Mouse (Mus musculus) cerebellum, adult (tissue): Measurements from ENCODE around the gene Tbc1d8.

Experiments used
- ATAC-seq: cut with Nextera tagmentation; 2 replicates; pipeline ENCODE4 v1.9.2; 2017; ENCODE audit warnings: mild to moderate bottlenecking, moderate library complexity, mixed read lengths; ENCODE audit not compliant: insufficient number of reproducible peaks, low FRiP score, low TSS enrichment

Gene Tbc1d8

GRCm38 (mm10) chr1:39407108-39407507, 71.4 kb downstream of the Tbc1d8 start:
- no peak for ATAC-seq

- no peak for ATAC-seq
These were observed 78.4 kb downstream of the Tbc1d8 start for GRCm38 (mm10) chr1:39400173-39400572.

GRCm38 (mm10) chr1:39399228-39399627, 79.3 kb downstream of the Tbc1d8 start:
- ATAC-seq: no peak

DNA sequence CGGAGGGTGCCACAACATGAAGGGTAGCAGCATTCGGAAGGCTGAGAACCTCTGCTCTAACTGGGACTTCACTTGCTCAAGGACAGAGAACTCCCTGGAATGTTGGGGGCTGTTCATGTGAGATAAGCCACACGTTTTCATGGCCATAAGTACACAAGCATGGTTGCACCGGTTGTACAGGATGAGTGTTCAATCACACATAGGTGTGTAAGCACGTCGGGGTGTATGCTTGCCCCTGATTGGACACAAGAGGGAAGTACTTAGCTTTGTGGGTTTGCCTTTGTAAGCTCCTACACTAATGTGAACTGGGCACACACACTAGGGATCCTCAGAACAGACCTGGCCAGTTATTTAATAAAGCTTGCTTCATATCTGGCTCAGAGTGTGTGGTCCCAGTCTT, 80.3 kb downstream of the Tbc1d8 start:
- ATAC-seq: no peak

GRCm38 (mm10) chr1:39396347-39396746, 82.2 kb downstream of the Tbc1d8 start:
- no peak for ATAC-seq

- no peak for ATAC-seq
These were observed 83.9 kb downstream of the Tbc1d8 start for GRCm38 (mm10) chr1:39394650-39395049.

DNA sequence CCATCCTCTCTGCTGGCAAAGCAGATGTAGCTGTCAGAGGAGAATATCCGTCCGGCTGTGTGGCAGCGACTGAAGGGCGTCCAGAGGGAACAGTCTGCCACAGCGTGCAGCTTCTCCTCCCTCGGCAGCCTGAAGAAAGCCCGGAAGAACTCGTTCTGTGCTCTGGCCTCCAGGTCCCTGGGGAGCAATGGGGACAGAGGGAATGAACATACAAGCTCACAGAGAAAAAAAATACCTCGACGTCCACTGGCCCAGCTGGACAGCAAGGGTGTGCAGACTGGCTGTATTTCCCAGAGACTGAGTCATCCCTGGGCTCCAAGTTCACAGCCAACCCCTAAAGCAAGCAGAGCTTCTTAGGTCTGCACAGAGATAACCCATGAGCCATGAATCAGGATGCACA, 84.5 kb downstream of the Tbc1d8 start:
- no peak for ATAC-seq

DNA sequence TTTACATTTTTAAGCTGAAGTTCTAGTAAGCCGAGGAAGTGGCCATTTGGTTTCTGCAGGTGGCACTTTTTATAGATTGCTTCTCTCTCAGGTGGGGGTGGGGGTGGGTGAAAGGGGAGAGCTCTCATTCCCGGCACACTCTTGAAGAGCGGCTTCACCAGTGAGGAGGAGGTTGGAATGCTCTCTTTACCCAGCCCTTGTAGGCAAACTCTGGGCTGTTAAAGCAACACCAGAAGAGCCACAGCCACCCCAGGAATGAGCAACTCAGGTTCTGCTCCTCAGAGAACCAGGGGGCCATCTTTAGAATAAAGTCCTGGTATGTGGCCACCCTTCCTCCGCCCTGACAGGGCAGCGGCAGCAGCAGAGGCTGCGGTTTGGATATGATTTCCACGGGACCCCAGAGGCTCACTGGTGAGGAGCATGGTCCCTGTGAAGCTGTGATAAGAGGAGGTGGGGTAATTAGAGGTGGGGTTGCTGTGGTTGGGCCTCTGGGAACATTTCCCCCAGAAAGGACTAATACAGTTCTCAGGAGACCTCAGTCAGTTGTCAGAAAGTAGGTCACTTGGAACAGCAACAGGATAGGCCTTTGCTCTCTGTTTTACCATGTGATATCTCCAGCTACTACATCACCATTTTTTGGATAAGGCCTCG, 85.2 kb downstream of the Tbc1d8 start:
- no peak for ATAC-seq

GRCm38 (mm10) chr1:39392189-39392588, 86.4 kb downstream of the Tbc1d8 start:
- peak; percentile 64; the same call in 1 of the 2 replicates for ATAC-seq

- no peak for ATAC-seq
These were observed 86.9 kb downstream of the Tbc1d8 start for GRCm38 (mm10) chr1:39391652-39392051.

DNA sequence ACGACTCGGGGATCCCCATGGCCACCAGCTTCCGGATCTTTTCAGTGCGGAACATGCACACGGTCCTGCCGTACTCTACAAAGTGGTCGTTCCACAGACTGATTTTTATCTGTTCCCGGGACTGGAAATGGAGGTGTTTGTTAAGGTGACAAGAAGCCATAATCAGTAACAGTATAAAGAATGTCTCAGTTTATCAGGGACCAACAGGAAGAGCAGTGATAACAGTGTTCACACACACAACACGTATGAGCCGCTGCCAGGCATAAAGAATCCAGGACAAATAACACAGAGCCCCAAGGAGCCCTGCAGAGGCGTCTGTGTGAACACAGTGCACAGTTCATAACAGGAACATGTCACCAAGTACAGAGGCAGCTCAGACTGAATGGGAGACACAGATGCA, 89.2 kb downstream of the Tbc1d8 start:
- ATAC-seq: no peak

DNA sequence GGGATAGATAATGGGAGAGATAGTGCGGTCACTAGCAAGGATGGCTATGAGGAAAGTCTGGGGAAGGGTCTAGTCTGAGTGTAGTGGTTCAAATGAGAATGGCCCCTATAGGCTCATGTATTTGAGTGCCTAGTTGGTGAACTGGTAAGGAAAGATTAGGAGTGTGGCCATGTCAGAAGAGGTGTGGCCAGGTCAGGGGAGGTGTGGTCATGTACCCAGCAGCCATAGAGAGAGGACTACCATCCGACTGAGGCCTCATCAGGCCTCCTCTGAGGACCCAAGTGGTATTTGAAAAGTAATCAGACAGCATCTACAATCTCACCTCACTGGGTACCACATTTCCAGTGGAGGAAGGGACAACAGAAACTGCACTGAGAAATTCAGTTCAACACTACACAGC, 90.4 kb downstream of the Tbc1d8 start:
- no peak for ATAC-seq

GRCm38 (mm10) chr1:39387497-39387896, 91.1 kb downstream of the Tbc1d8 start:
- ATAC-seq: no peak

DNA sequence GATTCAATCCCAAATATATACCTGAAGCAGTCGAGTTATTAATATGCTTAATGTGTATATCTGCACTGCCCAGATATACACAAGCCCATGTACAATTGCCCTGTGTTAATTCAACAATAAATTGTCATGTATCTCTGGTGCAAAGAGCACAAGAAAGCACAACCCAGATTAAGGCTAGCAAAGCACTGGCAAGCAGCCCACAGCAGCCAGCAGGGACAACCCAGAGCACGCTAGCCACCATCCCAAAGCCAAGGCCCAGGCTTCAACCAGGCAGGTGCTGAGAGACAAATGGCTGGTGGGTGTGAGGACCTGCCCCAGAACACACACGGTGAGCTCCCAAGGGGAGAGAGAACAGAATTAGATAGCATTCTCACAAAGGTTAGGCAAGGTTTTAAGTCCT, 92.1 kb downstream of the Tbc1d8 start:
- ATAC-seq: no peak

DNA sequence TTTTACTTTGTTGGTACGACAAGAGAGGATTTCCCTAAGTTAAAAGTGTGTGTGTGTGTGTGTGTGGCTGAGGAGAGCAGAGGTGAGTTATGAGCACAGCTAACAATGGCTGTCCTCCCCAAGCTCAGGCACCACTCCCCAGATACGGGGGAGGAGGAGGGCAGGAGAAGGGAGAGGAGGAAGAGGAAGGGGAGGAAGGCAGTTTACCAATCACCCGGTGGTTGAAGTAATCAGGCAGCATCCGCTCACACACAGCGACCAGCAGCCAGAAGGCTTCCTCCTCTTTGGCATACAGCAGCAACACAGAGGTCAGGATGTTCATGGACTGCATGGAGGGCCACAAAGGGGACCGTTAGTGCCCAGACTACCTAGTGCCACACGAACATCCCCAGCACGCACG, 93.6 kb downstream of the Tbc1d8 start:
- no peak for ATAC-seq

DNA sequence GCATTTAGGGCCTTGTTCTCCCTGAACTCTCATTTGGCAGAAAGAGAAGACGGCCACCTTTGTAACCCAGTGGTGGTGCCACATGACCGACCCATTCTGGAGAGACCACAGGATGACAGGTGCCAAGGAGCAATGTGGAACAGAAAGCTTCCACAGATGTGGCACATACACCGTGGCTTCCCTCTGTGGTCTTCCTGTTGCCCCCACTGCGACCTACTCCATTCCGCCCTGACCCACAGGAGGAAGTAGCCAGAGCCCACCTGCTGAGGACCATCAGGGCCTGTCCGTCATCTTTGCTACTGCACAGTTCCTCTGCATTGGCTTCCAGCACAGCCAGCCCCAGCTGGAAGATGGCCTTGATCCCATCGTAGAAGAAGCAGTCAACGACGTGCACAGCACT, 97.5 kb downstream of the Tbc1d8 start:
- no peak for ATAC-seq

- ATAC-seq: no peak
These were observed 99.5 kb downstream of the Tbc1d8 start for GRCm38 (mm10) chr1:39379021-39379420.

GRCm38 (mm10) chr1:39378540-39378939, 100.0 kb downstream of the Tbc1d8 start:
- ATAC-seq: no peak

DNA sequence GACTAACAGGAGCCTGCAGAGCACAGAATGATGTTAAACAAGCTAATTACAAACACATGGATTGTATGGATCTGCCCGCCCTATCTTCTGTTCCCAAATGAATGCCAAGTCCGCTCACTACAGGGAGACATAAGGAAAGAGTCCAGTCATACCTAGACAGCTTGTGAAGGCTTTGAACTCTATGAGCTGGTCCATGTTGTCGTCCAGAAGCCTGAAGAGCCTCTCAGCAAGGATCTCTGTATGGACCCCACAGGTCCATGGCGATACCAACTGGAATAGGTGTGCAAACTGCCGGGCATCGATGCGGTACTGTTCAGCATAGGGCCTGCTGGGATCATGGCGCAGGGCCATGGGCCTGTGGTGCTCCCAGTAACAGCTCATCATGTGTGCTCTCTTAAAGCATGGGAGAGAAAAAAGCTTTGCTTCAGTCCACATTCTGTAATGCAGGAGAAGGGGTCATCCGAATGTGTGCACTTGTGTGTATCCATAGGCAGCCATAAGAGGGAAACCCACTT, 101.8 kb downstream of the Tbc1d8 start:
- ATAC-seq: 0 out of 2 replicates have a peak, but pooled peaks have one; percentile 32

- no peak for ATAC-seq
These were observed 102.4 kb downstream of the Tbc1d8 start for GRCm38 (mm10) chr1:39376121-39376520.

- no peak for ATAC-seq
These were observed 104.2 kb downstream of the Tbc1d8 start for GRCm38 (mm10) chr1:39374231-39374809.

GRCm38 (mm10) chr1:39373378-39373777, 105.2 kb downstream of the Tbc1d8 start:
- ATAC-seq: no peak
